Mouse (Mus musculus) E14TG2a.4 (cell line): ENCODE measurements around the gene Gstz1.

Source experiments
- CTCF ChIP-seq: conservative IDR thresholded peaks from 2 replicates; pipeline ENCODE4 v1.5.1; 2014; ENCODE audit warnings: low read length
- POU5F1 ChIP-seq: IDR thresholded peaks from 2 replicates; pipeline ENCODE4 v1.6.1; 2014; ENCODE audit warnings: low read length, borderline replicate concordance

- no peak for TF ChIP-seq CTCF
- no peak for TF ChIP-seq POU5F1
Measured at GRCm38 (mm10) chr12:87138342-87138701, 8.6 kb upstream of the Gstz1 start.
